Mouse (Mus musculus): Measurements from ENCODE around the gene Wrb. TPM values are rescaled to one million over a fixed set of nuclear protein-coding genes. Genes with fewer than 3 reads are reported as not detected.
A peak's percentile ranks its signal among the peaks of the same experiment; 100 is the strongest.
"Not testable (repeated sequence)": the region's sequence is repeated elsewhere in the genome, so short reads cannot be mapped to it uniquely, and the experiment has no call there.

The Wrb gene
- total RNA-seq (2022) = 10 to 100 TPM; 12.0 to 14.4 (median 13.0) TPM

GRCm38 (mm10) chr16:96145110-96145800 is at the start of gene Wrb:
Gene Wrb, plus strand, starts transcription at chr16:96145407.
- peak; percentile 99 to 100 for DNase-seq (ENCODE audit: low spot score in 2 of 2)

GRCm38 (mm10) chr16:96095966-96096365 is 49.2 kb upstream of the Wrb start:
- no peak for DNase-seq (ENCODE audit: low spot score in 2 of 2)

- not testable (repeated sequence) for DNase-seq (ENCODE audit: low spot score in 2 of 2)
These were observed 47.4 kb upstream of the Wrb start for GRCm38 (mm10) chr16:96097811-96098210.

DNA sequence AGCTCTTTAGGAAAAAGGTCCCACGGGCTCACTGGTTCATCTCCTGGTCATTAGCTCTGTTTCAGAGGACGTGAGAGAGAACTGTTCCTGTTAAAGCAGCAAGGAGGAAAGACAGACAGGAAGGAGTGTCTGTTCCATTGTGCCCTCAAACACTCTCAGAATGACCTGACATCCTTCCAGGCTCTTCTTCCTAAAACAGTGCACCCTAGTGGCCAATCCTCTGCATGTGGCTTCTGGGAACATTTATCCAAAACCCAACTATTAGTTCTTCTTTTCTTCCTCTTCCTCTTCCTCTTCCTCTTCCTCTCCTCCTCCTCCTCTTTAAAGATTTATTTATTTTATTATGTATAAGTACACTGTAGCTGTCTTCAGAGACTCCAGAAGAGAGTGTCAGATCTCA is 42.2 kb upstream of the Wrb start:
- DNase-seq (ENCODE audit: low spot score in 2 of 2) = no peak

DNA sequence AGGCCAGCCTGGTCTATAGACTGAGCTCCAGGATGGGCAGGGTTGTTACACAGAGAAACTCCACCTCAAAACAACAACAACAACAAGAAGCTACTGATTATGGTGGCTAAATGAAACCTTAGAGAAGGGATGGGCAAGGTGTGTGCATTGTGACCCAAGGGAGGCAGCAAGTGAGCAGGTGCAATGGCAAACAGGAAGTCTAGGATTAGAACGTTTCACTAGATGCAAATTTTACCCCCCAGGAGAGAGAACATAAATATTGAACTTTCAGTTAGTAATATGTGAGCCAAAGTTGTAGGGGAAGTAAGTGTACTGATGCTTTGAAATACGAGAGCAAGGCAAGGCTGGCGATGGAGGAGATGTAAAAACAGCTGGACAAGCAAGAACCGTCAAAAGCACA is 35.5 kb upstream of the Wrb start:
- no peak for DNase-seq (ENCODE audit: low spot score in 2 of 2)

DNA sequence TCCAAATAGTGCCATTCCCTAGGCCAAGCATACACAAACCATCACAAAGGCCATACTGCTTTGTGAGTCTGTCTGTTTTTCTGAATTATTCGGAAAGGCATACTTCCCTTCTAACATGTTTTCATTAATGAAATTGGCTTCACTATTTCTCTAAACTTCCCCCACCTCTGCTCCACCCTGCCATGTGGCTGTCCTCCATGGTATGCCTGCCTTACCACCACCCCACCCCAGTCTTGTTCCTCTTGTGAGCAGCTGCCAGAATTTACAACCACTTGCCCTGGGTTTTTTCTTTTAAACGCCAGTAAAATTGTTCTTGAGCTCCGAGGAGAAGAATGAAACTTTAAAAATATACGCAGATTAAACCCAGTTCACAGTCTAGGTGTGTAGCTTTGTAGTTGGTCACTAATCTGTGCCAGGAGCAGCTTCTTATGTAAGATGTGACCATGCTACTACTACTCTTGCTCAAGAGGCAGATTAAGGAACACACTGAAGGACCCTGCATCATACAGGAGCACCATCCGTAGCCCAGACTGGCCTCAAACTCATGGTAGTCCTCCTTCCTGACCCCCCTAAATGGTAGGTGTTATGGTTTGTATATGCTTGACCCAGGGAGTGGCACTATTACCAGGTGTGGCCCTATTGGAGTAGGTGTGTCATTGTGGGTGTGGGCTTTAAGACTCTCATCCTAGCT is 34.4 kb upstream of the Wrb start:
- no peak for DNase-seq (ENCODE audit: low spot score in 2 of 2)

DNA sequence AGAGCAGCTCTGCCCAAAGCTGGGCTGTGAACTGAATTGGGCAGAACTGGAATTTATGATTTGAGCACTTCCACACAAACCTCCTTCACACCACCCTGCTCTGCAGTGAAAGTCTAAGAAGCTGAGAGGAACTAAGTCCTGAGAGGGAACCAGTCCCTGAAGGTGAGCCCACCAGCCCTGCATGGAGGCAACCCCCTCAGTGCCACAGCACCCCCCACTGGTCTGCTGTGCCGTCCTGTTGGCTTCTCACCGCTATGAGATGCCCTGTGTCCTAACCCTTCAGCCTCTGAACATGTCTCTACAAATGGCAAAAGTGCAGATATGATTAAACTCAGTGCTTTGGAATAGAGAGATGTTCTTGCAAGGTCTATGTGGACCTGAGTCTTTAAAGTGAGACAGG is 32.4 kb upstream of the Wrb start:
- no peak for DNase-seq (ENCODE audit: low spot score in 2 of 2)

GRCm38 (mm10) chr16:96114729-96115128 is 30.5 kb upstream of the Wrb start:
- no peak for DNase-seq (ENCODE audit: low spot score in 2 of 2)

DNA sequence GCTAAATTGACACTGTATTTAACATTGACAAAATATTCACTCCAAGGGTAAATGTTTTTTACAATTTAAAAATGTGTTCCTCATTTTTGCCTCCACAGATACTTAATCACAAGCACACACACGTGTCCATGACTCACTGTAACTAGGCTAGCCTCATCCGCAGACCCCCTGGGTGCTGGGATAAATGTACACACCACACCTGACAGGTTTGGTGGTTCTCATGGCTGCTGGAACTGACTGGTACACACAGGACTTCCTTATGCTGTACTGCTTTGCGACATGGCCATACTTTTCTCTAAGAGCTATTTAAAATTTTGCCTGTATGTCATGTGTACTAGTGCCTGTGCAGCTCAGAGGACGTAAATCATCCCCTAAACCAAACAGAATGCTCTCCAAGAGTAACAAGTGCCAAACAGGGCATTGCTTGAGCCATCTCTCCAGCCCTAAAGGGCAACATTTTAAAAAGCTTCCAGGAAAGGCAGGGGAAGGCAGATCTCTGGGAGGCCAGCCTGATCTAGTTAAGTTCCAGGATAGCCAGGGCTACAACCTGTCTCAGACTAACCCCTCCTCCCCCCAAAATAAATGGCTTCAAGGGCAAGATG is 25.1 kb upstream of the Wrb start:
- no peak for DNase-seq (ENCODE audit: low spot score in 2 of 2)

DNA sequence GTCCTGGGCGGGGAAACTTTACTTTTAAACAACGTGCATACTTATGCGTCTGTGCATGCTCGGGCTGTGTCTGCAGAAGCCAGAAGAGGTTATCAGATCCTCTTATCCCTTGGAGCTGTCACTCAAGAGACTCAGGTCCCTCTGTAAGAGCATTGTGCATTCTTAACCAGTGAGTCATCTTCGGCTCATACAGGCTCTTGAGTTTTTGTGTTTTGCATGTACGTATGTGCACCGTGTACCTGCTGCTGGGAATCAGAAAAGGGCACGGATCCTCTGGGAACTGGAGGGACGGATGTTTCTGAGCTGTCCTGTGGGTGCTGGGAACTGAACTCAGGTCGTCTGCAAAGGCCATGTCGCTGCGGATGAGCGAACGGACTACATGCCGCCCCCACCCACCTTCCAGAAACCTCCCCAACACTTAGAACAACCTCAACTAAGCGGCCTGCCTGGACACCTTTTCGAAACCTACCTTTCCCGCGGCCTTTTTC is 18.5 kb upstream of the Wrb start:
- DNase-seq (ENCODE audit: low spot score in 2 of 2) = no peak

DNA sequence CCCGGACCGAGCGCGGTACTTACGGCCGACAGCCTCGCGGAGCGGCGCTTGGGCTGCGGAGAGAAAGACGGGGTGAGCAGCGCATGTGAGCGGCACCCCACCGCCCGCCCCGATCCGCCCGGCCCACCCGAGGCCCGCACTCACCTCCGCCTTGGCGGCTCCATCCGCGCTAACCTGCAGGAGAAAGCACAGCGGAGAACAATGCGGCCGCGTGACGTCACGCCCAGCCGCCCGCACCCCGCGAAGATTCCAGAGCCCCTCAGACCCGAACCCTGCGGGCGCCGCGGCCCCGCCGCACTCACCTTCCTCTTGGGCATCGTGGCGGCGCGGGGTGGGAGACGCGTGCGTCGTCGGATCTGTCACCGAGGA is 17.9 kb upstream of the Wrb start:
- DNase-seq (ENCODE audit: low spot score in 2 of 2) = no peak

- peak; percentile 92 to 96 for DNase-seq (ENCODE audit: low spot score in 2 of 2)
These were observed 17.4 kb upstream of the Wrb start, which contains the start of gene Hmgn1 for GRCm38 (mm10) chr16:96127657-96128344. Gene Hmgn1, minus strand, starts transcription at chr16:96127729.

DNA sequence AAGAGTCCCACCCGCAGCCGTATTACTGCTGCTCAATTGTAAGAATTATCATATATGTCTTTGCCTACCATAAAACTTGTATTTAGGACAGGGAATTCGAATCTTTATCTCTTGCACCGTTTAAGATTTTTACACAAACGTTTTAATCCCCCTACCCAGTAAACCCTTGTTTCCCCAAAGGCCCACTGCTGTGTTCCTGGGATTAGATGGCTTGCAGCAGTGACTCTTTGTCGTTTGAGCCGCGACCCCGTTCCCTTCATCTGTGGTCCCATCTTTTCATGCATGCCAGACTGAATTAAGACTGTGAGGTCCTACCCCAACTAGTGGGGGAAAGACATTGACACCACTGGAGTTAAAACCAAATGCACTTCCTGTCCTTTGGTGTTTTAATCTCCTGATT is 16.7 kb upstream of the Wrb start:
- DNase-seq (ENCODE audit: low spot score in 2 of 2) = no peak

DNA sequence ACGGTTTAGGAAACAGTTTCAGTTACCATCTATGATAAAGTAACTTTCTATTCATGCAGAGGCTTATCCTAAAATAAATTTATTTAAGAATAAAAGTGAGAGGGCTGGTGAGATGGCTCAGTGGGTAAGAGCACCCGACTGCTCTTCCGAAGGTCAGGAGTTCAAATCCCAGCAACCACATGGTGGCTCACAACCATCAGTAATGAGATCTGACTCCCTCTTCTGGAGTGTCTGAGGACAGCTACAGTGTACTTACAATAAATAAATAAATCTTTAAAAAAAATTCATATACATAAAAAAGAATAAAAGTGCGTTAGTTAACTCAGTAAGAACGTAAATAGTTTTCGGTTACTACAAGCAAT is 478 bp upstream of the Wrb start:
- DNase-seq (ENCODE audit: low spot score in 2 of 2) = not testable (repeated sequence)

DNA sequence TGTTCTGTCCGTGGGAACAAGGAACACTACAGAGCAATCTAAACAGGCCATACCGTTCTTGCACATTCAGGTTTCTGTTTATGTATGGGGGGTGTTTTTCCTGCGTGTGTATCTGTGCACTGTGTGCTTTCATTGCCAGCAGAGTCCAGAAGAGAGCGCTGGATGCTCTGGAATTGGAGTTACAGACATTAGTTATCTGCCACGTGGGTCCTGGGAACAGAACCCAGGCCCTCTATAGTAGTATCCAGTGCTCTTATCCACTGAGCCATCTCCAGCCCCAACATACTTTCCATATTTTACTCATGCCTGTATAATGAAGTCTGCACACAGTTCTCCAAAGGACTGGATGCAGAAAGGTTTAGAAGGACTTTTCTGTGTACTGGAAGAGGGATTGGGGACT is 607 bp downstream of the Wrb start:
- DNase-seq (ENCODE audit: low spot score in 2 of 2) = no peak

- no peak for DNase-seq (ENCODE audit: low spot score in 2 of 2)
These were observed 3.6 kb downstream of the Wrb start for GRCm38 (mm10) chr16:96148834-96149233.

DNA sequence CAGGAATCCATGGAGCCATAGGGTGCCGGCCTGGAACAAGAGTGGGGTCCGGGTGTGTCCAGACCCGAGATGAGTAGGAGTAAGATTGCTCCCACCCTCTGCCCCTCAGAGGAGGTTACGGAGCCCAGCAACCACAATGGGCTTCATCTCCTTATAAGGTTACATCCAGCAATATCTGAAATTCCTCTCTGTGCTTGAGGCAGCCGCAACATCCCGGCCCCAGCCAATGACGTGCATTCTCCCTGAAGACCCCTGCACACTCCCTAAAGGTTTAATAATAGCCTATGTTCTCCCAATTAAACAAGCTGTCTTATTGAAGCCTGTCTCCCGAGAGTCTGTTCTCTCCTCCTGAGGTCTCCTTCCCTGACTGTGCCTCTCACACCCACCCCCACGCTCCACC is 4.1 kb downstream of the Wrb start:
- no peak for DNase-seq (ENCODE audit: low spot score in 2 of 2)

GRCm38 (mm10) chr16:96150995-96151394 is 5.8 kb downstream of the Wrb start:
- no peak for DNase-seq (ENCODE audit: low spot score in 2 of 2)

- DNase-seq (ENCODE audit: low spot score in 2 of 2) = peak; percentile 47 to 66
These were observed 6.3 kb downstream of the Wrb start for GRCm38 (mm10) chr16:96151551-96151950.

- DNase-seq (ENCODE audit: low spot score in 2 of 2) = no peak
These were observed 9.3 kb downstream of the Wrb start for GRCm38 (mm10) chr16:96154476-96154875.

DNA sequence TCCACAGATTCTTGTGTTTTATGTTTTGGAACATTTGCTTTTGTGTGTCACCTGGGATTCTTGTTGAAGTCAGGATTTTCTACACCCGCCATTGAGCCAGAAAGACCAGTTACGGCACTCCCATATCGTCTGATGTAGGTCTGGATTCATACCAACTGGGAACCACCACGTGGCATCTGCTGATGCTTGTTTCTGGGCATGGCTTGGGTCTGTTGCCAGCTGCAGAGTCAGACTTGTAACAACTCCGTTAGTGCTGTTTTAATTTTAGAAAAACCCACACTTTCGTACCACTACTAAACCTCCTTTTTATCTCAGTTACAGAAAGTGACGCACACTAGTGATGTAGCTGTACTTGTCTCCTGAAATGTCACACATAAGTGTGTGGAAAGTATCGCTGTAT is 10.8 kb downstream of the Wrb start:
- no peak for DNase-seq (ENCODE audit: low spot score in 2 of 2)

DNA sequence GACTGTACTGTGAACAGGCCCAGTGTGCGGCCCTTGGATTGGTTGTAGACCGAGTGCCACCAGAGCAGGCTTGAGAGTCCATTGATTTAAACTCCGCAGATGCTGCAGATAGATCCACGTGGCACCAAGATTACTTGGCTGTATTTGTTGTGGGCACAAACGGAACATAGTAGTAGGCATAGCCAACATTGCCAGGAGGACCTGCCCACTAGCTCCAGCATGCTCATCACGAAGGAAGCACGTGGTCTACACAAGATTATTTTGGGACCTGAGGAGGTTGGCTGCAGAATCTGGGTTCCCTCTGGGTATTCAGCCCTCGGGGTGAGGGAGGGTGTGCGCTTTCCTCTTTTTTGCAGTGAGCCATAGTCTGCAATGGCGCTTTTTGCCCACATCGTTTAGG is 12.0 kb downstream of the Wrb start:
- DNase-seq (ENCODE audit: low spot score in 2 of 2) = no peak

Measured in gastrocnemius, adult 8-10 months (tissue).